Mouse (Mus musculus) megakaryocyte, adult 5-6 weeks (primary cell): ENCODE data around the gene Cpn2. TPM values are rescaled to one million over a fixed set of nuclear protein-coding genes. Genes with fewer than 3 reads are reported as not detected.

Source experiments
- ATAC-seq: 2 replicates; pipeline ENCODE4 v1.8.0; 2016; ENCODE audit warnings: mild to moderate bottlenecking, inconsistent platforms; ENCODE audit not compliant: poor library complexity, severe bottlenecking
- total RNA-seq, 2 experiments: library from RNA; stranded (forward) in 1 of 2; stranded (reverse) in 1 of 2; fragments of 153-499, 151-499 nt in 1 of 2; fragments of 221-1000, 200-1000 nt in 1 of 2; gene quantifications; 2 replicates each; pipeline versions ENCODE4 v1.2.3 to v1.2.4; 2015 to 2017

The Cpn2 gene
- total RNA-seq (2015) (not detected in 2 replicates), total RNA-seq (2017) (not detected in 2 replicates)

GRCm38 (mm10) chr16:30267359-30267758 is at the start of gene Cpn2:
Gene Cpn2 (minus strand): TSS chr16:30267499.
- ATAC-seq: no peak

- ATAC-seq: no peak
Observed at GRCm38 (mm10) chr16:30314236-30314635, 46.9 kb upstream of the Cpn2 start.

GRCm38 (mm10) chr16:30310647-30311046 is 43.3 kb upstream of the Cpn2 start, which contains the start of gene Gp5:
Gene Gp5 (minus strand): TSS chr16:30310779.
- no peak for ATAC-seq

GRCm38 (mm10) chr16:30310171-30310515 is 42.8 kb upstream of the Cpn2 start:
- ATAC-seq: no peak

GRCm38 (mm10) chr16:30309395-30310170 is 42.3 kb upstream of the Cpn2 start:
- ATAC-seq: peak; percentile 60

GRCm38 (mm10) chr16:30308616-30309394 is 41.5 kb upstream of the Cpn2 start:
- ATAC-seq: peak; percentile 58

- no peak for ATAC-seq
Observed at GRCm38 (mm10) chr16:30307961-30308615, 40.8 kb upstream of the Cpn2 start.

GRCm38 (mm10) chr16:30307306-30307705 is 40.0 kb upstream of the Cpn2 start:
- ATAC-seq: no peak

- no peak for ATAC-seq
Observed at GRCm38 (mm10) chr16:30306102-30306501, 38.8 kb upstream of the Cpn2 start.

GRCm38 (mm10) chr16:30304236-30304635 is 36.9 kb upstream of the Cpn2 start:
- ATAC-seq: no peak

- ATAC-seq: no peak
Observed at GRCm38 (mm10) chr16:30303411-30303810, 36.1 kb upstream of the Cpn2 start.

GRCm38 (mm10) chr16:30302686-30303085 is 35.4 kb upstream of the Cpn2 start:
- ATAC-seq: no peak

GRCm38 (mm10) chr16:30299711-30300277 is 32.5 kb upstream of the Cpn2 start:
- no peak for ATAC-seq

- ATAC-seq: no peak
Observed at GRCm38 (mm10) chr16:30297450-30297849, 30.2 kb upstream of the Cpn2 start.

- no peak for ATAC-seq
Observed at GRCm38 (mm10) chr16:30296601-30297275, 29.4 kb upstream of the Cpn2 start.

GRCm38 (mm10) chr16:30295106-30295505 is 27.8 kb upstream of the Cpn2 start:
- ATAC-seq: no peak

- no peak for ATAC-seq
Observed at GRCm38 (mm10) chr16:30290436-30290835, 23.1 kb upstream of the Cpn2 start.

- ATAC-seq: no peak
Observed at GRCm38 (mm10) chr16:30285701-30286100, 18.4 kb upstream of the Cpn2 start.

- ATAC-seq: peak; percentile 38; the same call in 1 of the 2 replicates
Observed at GRCm38 (mm10) chr16:30283743-30284337, 16.5 kb upstream of the Cpn2 start.

- ATAC-seq: no peak
Observed at GRCm38 (mm10) chr16:30282844-30283495, 15.7 kb upstream of the Cpn2 start, which contains the start of gene Lrrc15. Gene Lrrc15 (minus strand): TSS chr16:30283256.
